Mouse (Mus musculus): ENCODE data around the gene Piezo1. TPM values are rescaled to one million over a fixed set of nuclear protein-coding genes. Genes with fewer than 3 reads are reported as not detected.

Piezo1 gene
- polyA plus RNA-seq, 1 experiment, result 70.9 TPM

DNA sequence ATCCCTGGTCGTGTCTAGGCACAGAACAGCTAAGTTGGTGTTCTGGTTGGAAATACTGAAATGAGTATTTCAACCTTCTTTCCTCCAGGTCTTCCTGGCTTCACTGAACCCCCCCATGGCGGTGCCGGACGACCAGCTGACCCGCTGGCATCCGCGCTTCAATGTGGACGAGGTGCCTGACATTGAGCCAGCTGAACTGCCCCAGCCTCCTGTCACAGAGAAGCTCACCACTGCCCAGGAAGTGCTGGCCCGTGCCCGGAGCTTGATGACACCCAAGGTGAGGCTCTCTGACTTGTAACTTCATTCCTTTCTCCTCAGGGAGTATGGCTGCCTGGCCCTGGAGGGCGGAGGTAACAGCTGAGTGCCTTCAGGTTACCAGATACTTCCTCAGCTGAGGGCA is 20.0 kb upstream of the Piezo1 start:
- DNase-seq (ENCODE audit: low spot score), result no peak

DNA sequence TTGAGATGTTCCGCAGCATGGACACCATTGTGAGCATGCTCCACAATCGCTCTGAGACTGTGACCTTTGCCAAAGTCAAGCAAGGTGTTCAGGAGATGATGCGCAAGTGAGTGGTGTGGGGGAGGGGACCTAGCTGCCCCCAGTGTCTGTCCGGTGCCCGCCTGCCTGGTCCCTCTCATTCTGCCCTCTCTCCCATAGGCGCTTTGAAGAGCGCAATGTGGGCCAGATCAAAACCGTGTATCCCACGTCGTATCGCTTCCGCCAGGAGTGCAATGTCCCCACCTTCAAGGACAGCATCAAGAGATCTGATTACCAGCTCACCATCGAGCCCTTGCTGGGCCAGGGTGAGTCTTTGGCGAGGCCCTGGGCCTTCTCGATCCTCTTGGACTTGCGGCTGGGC is 18.9 kb upstream of the Piezo1 start:
- DNase-seq (ENCODE audit: low spot score), result no peak

DNA sequence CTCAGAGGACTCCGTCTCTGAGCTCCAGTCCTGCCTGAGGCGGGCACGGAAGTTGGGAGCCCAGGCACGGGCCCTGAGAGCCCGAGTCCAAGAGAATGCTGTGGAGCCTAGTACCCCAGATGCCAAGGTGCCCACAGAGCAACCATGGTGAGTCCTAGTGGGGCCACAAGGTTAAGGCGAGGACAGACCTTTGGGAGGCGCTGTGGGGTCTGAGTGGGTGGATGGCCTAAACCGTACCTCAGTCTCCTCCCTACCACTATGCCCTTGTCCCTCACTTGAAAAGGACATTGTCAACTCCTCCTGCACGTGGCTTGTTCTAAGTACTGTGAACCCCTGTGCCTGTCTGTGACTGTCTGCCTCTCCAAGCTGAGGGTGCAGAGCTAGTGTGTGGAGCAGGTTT is 18.2 kb upstream of the Piezo1 start:
- no peak for DNase-seq (ENCODE audit: low spot score)

DNA sequence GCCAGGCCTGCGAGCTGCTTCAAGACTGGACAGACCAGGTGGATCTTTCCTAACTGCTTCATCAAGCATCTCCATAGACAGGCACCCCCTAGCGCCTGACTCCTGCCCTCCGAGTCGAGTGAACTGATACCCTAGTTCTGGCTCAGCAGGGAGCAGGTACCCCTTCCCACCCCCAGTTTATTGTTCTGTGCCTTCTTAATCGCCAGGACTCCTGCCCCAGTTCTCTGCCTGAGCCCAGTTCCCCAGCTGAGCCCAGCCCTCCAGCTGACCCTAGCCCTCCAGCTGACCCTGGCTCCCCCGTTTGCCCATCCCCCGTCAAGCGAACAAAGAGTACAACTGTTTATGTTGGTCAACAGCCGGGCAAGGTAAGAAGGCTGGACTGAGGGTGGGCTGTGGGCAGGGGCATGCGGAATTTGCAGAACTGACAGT is 17.8 kb upstream of the Piezo1 start:
- no peak for DNase-seq (ENCODE audit: low spot score)

DNA sequence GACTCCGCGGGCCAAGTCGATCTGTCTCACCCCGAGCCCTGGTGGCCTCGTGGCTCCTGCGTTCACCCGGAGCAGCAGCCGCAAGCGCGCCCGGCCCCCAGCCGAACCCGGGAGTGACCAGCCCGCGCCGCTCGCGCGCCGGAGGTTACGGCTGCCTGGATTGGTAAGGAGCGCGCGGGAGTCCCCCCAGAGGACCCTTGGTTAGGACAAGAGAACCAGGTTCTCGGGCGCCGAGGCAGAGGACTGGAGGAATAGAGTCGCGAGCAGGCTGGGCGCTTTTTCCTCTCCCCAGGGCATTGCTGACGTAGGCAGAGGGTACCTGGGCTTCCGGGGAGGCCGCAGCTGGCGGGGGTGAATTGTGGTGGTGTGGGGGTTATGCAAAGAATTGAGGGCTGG is 17.0 kb upstream of the Piezo1 start:
- no peak for DNase-seq (ENCODE audit: low spot score)

DNA sequence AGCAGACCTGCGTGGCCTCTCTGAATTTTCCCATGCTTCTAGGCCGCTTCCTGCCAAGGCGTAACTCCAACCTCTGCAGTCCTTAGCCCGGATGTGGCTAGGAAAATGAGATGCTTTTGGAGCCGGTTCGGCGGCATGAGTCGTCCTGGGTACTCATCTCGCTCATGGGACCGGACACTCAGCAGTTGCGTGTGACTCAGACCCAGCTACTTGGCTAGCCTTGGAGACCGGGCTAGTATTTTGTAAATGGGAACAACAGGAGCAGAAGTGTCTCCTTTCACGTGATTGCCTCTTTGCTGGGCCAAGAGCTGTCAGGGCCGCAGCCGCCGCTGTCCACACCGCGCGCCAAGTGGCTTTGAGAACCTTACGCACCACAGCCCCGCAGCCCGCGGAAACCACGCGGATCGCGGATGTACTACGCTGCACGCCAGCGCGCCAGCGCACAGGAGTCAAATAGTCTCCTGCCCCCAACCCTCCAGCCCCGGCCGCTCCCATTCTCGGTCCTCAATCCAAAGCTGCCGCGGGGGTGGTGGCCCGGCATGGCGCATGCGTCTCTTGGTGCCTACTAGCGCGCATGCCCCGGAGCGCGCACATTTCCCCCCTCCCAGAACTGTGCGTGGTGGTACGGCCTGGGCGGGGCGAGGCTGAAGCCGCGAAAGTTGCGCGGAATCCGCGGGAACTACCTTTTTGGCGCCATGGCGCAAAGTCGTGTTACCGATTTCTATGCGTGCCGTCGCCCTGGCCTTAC is 16.4 kb upstream of the Piezo1 start, which contains the start of gene Cdt1:
Gene Cdt1 (plus strand): TSS at position 655 of the 748 bp plus-strand sequence.
- DNase-seq (ENCODE audit: low spot score), result peak; percentile 92

DNA sequence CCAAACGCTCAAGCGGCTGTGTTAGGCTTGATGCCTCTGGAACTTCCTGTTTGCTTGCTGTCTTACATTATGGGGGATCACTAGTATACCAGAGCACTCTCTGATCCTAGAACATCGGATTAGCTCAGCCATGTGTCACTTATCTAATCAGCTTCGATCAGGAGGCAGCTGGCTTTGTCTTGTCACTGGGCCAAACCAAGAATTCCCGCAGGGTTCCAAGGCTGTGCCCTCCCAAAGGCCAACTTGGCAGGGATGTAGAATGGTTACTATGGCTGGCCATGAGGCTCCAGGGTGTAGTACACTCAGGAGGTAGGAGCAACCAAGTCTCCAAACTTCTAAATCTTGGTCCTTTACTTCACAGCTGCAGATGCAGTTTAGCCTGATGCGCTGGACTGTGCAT is 15.6 kb upstream of the Piezo1 start:
- no peak for DNase-seq (ENCODE audit: low spot score)

DNA sequence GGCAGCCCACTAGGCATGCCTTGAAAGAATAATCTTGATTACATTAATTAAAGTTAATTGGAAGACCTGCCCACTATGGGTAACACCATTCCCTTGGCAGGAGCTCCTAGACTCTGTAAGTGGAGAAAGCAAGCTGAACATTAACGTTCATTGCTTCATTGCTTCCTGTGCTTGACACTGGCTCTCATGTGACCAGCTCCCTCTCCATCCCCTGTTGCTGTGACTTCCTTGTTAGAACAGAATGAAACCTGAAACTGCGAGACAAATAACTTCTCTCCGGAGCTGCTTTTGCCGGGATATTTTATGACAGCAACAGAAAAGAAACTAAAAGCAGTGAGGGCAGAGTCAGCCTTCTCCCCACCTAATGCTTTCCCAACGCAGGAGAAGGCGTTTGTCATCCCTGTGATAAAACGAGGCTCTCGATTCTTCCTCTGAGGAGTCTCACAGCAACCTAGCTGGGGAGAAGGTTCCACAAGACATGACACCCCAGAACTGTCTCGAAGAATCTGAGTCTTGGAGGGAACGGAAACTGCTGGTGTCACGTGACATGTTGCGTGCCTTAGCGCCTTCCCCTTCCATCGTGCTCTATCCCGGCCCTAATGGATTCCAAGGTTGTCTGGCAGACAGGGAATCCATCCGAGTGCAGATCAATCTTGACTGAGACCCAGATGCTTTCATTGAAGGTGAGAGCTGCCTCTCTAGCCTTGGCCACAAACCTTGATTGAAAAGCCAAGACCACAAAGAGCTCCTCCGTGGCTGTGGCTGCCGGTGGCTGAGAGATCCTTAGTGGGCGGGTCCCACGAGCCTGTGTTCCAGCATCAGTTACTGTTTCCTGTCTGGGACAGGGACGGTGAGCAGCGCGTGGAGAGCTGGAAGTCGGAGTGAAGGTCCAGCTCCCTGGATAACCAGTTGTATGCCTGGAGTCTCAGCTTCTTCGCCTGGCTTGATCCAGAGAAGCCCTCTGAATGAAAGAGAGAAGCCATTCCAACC is 13.5 kb upstream of the Piezo1 start:
- DNase-seq (ENCODE audit: low spot score), result no peak

DNA sequence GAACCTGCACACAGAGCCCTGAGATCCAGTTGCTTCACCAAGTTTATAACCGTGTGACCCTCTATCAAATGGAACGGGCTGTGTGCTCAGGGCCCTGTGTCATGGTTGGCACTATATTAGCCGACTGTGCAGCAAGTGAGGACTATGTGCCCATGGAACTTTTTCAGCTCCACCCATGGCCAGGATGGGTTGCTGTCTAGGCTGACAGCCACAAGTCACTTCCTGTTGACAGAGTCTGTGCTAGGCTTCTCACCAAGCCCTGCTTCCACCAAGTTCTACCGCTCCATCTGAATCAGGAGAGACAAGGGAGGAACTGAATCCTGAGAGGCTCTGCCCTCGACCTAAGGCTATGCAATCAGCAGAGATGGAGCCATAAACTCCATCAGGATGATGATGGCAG is 10.1 kb upstream of the Piezo1 start:
- DNase-seq (ENCODE audit: low spot score), result no peak

DNA sequence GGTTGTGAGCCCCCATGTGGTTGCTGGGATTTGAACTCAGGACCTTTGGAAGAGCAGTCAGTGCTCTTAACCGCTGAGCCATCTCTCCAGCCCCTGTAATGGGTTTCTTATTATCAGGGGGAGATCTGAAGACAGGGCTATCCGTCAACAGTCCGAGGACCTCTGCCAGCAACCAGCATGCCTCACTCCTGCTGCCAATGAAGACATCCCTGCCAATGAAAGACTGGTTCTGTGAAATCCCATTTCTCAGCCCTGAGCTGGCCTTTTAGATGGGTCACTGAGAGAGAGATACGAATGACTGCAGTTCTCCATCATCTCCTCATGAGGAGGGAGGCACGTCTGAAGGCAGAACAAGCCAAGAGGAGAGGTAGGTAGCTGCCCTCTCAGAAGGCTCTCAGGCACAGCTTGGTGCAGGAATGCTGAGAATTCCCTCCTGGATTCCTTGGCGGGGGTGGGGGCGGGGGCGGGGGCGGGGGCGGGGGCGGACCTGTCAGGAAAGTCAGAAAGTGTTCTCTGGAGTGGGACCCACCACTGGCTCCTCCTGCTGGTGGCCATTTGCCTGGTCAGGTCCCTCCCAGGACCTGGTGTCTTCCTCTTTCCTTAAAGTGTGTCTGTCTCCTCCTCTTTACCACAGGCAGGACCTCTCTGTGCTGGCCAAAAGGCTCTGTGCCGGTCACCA is 7.7 kb upstream of the Piezo1 start:
- no peak for DNase-seq (ENCODE audit: low spot score)

DNA sequence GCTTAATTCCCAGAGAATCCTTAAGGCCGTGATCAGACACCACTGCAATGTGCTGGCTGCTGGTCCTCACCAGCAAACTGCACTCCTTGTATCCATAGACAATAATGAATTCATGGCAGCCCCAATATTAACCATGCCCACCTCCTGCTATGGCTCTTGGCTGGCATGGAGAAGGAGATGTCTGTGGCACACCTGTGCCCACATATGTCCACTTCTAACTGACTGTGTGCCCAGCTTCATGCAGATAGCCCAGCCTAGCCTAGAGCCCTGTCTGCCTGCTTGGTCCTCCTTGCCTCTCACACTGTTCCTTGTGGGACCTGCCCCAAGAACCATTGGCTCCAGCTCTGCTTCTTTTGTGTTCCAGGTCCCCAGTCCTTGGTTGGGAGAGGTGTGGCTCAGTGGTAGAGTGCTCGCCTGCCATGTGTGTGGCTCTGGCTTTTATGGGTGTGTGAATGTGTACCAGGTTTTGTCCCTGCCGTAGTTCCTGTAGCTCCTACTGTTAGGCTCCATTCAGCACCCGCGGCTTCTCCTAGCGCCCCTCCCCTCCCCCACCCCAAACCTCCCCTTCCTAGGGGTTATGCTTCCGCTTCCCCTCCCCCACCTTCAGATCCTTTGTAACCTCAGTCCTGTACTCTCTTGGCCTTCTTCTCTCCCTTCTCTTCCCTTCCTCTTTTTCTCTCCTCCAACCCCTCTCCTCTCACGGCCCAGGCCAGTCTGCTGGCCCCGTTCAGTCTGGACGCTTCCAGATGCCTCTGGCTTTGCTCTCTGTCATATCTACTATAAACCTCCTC is 6.3 kb upstream of the Piezo1 start:
- DNase-seq (ENCODE audit: low spot score), result no peak

DNA sequence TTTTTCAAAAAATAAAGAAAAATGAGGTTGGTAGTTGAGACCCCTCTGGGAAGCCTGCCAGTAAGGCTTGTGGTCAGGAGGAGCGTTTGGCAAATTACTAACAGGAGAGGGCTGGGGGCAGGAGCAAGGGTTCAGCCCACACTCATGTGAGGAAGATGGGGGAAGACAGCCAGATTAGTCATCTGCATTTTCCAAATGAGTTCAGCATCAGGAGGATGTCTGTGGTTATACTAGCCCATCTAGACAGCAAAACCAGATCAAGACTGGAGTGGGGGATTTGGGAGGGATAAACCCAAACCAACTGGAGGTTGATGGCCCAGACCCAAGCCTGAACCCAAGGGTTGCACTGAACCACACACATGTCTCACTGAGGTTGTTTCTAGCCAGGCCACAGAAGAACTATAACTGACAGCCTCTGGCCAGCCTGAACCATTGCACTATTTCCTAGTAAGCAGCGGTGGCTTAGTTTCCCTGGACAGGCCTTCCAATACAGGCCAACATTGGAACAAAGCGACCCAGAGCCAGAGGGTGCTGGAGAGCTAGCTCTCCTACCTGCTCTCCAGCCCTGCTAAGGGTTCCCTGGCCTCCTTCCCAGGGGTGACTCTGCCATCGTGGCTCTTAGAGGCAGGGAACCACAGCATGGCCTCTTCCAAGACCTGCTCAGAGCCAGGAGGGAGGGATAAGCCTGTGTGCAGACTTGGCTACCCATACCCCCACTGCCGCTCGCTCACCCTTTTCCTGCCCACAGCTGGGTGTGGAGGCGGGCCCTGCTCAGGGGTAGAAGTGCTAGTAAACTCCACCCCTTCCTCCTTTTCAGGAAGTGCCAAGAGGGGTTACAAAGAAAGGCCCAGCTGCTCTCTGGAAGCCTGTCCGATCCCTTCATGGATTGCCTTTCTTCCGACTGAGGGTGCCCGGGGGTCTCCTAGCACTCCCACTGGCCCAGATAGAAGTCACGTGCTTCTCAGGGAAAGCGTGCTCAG is 5.2 kb upstream of the Piezo1 start:
- DNase-seq (ENCODE audit: low spot score), result no peak

DNA sequence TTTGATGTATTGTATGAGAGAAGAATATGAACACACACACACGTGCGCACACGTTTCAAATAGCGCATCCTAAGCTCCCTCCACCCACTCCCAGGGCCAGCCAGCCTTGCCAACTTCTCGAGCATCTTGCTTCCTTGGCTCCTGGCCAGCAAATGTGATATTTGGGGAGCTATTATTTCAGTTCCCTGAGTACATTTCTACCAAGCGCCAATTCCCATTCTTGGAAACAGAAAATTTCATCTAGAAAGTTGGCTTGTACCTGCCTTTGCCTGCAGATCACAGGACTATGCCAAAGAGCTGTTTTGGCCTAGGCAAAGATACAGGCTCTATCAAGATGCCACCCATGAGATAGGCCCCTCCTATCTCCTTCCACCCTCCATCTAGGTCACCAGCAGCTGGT is 3.7 kb upstream of the Piezo1 start:
- no peak for DNase-seq (ENCODE audit: low spot score)

DNA sequence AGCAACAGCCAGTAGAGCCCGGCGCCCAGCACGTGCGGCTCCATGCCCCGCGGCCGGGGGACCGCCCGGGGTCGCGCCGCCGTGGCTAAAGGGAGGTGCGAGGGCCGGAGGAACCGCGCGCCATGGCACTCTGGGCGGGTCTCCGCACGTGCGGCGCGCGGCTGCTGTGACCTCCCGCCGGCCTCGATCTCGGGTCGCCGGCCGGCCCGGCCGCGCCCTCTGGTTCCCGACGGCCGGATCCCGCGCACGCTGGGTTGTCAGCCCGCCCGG is 199 bp downstream of the Piezo1 start:
- DNase-seq (ENCODE audit: low spot score), result no peak

DNA sequence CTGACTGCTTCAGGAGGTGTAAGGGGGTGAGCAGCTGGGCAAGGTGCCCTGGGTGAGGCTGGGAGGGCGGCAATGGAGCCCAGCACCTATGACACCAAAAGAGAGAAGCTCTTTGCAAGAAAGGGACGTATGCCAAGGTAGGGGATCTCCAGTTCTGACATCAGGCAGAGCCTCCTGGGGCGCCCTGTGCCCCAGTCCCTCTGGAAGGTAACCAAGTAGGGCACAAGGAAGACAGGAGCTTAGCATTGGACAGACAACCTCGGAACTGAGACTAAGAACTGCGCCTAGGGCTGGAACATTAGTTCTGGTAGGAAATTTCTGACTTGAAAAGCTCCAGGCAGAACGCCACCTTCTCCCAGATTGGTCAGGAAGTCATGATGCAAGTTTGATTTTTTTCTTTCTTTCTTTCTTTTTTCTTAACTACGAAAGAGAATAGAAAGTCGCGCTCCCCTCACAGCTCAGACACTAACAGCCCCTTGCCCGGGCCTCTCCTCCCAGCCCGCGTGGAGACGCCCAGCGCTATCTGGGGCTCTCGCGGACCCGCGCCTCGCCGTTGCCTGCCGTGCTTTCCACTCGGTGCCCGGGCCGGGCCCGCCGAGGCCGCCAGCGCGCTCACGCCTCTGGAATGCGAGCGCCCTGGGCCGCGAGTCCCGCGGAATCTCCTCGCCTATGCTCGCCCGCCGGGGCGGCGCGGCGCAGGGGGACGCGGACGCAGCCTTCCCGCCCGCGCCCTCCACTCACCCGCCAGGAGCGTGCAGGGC is 715 bp downstream of the Piezo1 start:
- DNase-seq (ENCODE audit: low spot score), result peak; percentile 67

DNA sequence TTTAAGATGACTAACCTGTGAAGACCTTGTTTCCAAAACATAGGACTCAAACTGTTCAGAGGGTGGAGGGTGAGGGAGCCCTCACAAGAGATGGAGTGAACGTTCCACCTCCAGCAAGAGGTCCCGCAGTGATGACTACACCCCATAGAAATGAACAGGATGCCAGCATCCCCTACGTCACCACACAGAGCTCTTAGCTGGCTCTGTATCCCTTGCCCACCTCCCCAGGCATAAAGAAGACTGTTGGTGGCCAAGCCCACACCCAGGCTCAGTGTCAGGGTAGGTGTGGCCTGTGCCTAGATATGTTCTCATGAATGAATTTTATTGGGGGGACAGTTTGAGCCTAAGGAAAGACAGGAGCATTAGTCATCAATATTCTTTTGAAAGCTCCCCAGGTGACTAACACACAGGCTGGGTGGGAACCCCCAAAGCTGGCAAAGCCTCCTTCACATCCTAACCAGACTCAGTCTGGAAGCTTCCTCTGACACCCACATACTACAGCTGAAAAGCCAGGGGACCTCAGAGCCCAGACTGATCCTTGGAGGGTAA is 2.2 kb downstream of the Piezo1 start:
- no peak for DNase-seq (ENCODE audit: low spot score)

DNA sequence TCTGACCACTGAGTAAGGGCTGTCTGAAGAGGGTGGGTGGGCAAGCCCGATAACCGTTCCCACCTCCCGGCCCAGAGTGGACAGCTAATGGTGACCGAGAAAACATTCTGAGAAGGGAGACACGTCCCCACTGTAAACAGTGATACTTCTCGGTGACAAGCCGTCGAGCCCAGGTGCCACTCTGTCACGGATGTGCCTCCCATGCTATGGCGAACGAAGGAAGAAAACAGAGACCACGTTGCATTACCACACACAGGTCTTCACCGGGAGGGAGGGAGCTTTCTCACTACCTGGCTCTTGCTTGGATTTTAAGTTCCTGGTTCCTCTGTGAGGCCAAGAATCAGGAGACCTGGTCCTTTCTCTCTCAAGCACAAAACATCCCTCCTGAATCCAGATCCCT is 2.8 kb downstream of the Piezo1 start:
- no peak for DNase-seq (ENCODE audit: low spot score)

DNA sequence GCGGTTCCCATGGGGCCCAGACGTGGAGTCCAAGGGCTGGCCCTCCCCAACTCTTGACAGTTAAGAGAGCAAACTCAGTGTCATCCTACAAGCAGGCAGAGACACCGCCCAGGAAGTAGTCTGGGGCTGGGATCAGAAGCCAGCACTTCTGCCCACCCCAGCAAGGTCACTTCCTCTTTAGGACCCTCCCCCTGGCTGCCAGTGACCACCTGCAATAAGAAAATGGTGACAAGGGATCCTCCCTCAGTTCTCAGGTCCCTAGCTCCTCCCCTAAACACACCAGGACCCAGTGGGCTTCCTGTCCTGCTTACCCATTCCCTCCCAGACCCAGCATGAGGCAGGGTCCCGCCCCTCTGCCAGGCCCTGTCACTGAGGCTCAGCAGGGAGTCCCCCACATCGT is 3.3 kb downstream of the Piezo1 start:
- no peak for DNase-seq (ENCODE audit: low spot score)

DNA sequence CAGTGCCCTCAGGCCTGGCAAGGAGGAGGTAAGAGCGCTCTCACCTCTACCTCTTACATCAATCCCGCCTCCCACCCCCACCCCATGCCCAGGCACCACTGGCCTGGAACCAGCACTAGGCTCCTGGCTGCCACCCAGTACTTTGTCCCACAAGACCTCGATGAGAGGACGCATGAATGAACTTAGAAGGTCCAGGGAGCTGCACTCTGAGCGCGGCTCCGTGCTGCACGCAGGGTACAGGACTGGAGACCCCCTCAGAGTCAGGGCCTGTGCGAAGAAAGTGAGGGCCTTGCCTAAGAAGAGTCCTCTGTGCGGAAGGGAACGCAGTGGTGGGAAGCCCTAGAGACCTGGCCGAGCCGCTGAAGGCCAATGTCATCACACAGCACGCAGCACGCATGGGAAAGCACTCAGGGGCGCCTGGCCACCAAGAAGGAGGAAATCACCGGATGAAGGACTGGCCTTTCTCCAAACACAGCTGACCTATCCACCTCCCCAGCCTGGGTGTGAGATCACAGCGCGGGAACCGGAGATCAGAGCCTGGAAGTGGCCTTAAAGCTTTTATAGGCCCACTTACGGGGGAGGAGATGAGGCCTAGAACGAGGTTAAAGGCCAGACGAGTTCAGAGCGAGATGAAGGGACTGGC is 4.2 kb downstream of the Piezo1 start:
- no peak for DNase-seq (ENCODE audit: low spot score)

Data from urinary bladder, adult 2 months (tissue).